Mouse (Mus musculus) intestine, embryonic 16.5 days (tissue): ENCODE results near the gene Esm1. TPM values are rescaled to one million over a fixed set of nuclear protein-coding genes. Genes with fewer than 3 reads are reported as not detected.

Experiments
- ATAC-seq: fragments of 200-750 bp; cut with Nextera tagmentation; 2 replicates; pipeline ENCODE4 v1.8.0; 2017; ENCODE audit warnings: moderate TSS enrichment, moderate library complexity
- H3K27ac ChIP-seq: fragments of 300-500 bp; sonication (generic); 2 replicates; pipeline ENCODE4 v1.5.1; 2014; ENCODE audit warnings: mild to moderate bottlenecking, low read length
- H3K27me3 ChIP-seq: fragments of 300-500 bp; sonication (generic); replicated peaks from 2 replicates; pipeline ENCODE4 v1.6.1; 2014; ENCODE audit warnings: low read length, control low read depth, mixed read lengths; ENCODE audit not compliant: control insufficient read depth, insufficient read depth
- H3K36me3 ChIP-seq: fragments of 300-500 bp; sonication (generic); 2 replicates; pipeline ENCODE4 v1.6.1; 2014; ENCODE audit warnings: low read length, control low read depth; ENCODE audit not compliant: control insufficient read depth, insufficient read depth
- H3K4me1 ChIP-seq: fragments of 300-500 bp; sonication (generic); 2 replicates; pipeline ENCODE4 v1.6.1; 2014; ENCODE audit warnings: low read length, control low read depth, mixed read lengths; ENCODE audit not compliant: control insufficient read depth, insufficient read depth
- H3K4me2 ChIP-seq: fragments of 300-500 bp; sonication (generic); 2 replicates; pipeline ENCODE4 v1.6.1; 2014; ENCODE audit warnings: low read depth, low read length, control low read depth
- H3K4me3 ChIP-seq: fragments of 300-500 bp; sonication (generic); 2 replicates; pipeline ENCODE4 v1.5.1; 2014; ENCODE audit warnings: mild to moderate bottlenecking, low read length
- H3K9ac ChIP-seq: fragments of 300-500 bp; sonication (generic); 2 replicates; pipeline ENCODE4 v1.6.1; 2014; ENCODE audit warnings: low read depth, low read length
- H3K9me3 ChIP-seq: fragments of 300-500 bp; sonication (generic); 2 replicates; pipeline ENCODE4 v1.6.1; 2016; ENCODE audit warnings: low read length, control low read depth; ENCODE audit not compliant: control insufficient read depth
- WGBS: fragments of 180-500 bp; shearing (Covaris S2); extraction: QIAGEN DNeasy Blood & Tissue Kit; methylation state at CpG from one replicate; pipeline ENCODE4 v1.1.7; 2014; 5-methylcytosine and 5-hydroxymethylcytosine counted together
- polyA plus RNA-seq: library from polyadenylated mRNA; unstranded; fragments of >200 nt; fragmentation: Nextera tagmentation; extraction: Ambion mirVana; gene quantifications from 2 replicates; pipeline ENCODE4 v1.2.1, GENCODE M21; 2015

Gene Esm1
- 3.6 and 4.8 TPM in 2 replicates for polyA plus RNA-seq

DNA sequence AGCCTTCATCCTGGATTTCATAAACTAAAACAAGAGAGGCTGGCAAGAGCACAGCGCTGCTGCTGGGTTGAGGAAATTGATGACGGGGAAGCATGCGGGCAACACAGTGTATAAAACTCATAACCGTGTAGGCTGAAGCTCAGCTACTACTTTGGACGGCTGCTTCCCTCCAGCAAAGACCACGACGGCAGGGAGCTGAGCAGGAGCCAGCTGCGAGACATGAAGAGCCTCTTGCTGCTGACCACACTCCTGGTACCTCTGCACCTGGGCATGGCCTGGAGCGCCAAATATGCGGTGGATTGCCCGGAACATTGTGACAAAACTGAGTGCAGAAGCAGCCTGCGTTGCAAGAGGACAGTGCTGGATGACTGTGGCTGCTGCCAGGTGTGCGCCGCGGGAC, at the start of gene Esm1:
TSS of gene Esm1 (plus strand) at position 36 of the 400 bp plus-strand sequence.
- 0 out of 2 replicates have a peak within 1 kb of the TSS, but pooled peaks have one; percentile 16 for H3K4me2 ChIP-seq
- H3K9ac ChIP-seq = no peak within 1 kb of the TSS
- ATAC-seq = no peak

DNA sequence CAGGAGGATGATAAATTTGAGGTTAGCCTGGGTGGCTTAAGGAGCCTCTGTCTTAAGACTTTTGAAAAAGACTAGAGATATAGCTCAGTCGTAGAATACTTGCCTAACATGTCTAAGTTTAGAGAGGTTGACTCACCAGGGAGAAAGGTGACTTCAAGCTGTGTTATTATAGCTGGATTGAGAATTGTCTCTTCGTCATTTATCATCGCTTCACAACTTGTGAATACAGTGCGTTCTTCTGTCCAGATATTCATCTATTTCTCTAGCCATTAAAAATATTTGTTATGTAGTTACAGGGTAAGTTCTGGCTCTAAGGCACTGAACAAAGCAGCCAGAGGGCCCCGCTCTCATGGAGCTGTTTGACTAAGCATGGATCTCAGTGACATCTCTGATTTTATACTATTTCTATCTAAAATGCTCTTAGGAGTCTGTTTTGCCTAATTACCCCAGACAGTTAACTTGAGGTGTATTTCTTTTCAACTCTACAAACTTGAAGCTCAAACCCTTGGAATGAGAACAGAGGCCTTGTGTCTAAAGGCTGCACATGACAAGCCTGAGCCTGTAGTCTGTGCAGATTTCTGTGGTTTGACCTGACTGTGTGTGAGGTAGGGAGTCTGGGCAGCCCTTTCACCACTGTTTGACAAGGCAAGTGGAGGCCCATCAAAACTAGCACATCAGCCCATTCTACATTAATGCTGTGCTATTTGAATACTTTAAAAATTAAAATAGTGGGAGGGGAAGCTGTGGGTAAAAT, 45.0 kb upstream of the Esm1 start:
- Histone ChIP-seq H3K4me2 (no peak overlapping the region), H3K27ac (no peak overlapping the region), H3K4me3 (no peak overlapping the region), H3K9me3 (no peaks in the 10 kb centered on the region), H3K4me1 (peaks cover 3% of the 10 kb centered on the region; the same call in 1 of the 2 replicates), H3K9ac (no peak overlapping the region), H3K36me3 (no peaks in the 10 kb centered on the region), H3K27me3 (no peaks in the 10 kb centered on the region)
- ATAC-seq = no peak
- WGBS = 92% methylated on average over 5 of the region's 5 CpGs

More for the DNA sequence above, at the start of gene Esm1:
- Histone ChIP-seq H3K4me1 (no peaks in the 10 kb centered on the region), H3K27ac (no peak within 1 kb of the TSS), H3K36me3 (no peaks in the 10 kb centered on the region), H3K27me3 (peaks cover 4% of the 10 kb centered on the region; the same call in 1 of the 2 replicates), H3K9me3 (no peaks in the 10 kb centered on the region), H3K4me3 (no peak within 1 kb of the TSS; the same call in 1 of the 2 replicates)
- WGBS = 35% methylated on average over 15 of the region's 15 CpGs

DNA sequence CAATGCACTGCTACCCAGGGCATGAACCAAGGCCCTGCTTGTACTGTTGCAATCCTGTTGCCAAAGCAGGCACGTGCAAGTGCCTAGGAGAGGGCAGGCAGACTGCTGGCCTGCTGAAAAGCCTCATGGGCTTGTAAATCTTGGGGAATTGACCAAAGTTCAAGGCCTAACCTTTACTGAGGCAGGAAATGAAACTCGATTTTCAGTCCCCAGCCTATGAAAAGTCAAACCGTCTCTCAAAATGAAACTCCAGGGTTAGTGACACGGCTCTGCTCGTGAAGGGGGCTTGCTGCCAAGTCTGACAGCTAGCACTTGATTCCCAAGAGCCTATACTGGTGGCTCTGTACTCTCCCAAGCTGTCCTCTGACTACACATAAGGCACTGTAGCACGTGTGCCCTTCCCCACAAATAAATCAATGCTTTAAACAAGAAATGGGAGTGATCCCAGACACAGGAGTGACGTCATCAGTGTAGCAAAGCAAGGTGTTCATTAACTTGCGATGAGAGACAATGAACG, 41.4 kb upstream of the Esm1 start:
- Histone ChIP-seq H3K9ac (no peak overlapping the region), H3K4me3 (no peak overlapping the region), H3K27ac (no peak overlapping the region; the same call in 1 of the 2 replicates), H3K4me2 (0 out of 2 replicates have a peak overlapping the region, but pooled peaks have one; percentile 16), H3K9me3 (no peaks in the 10 kb centered on the region), H3K4me1 (peaks cover 3% of the 10 kb centered on the region; the same call in 1 of the 2 replicates), H3K27me3 (no peaks in the 10 kb centered on the region), H3K36me3 (no peaks in the 10 kb centered on the region)
- peak; percentile 86 for ATAC-seq
- 58% methylated on average over 9 of the region's 9 CpGs for WGBS

DNA sequence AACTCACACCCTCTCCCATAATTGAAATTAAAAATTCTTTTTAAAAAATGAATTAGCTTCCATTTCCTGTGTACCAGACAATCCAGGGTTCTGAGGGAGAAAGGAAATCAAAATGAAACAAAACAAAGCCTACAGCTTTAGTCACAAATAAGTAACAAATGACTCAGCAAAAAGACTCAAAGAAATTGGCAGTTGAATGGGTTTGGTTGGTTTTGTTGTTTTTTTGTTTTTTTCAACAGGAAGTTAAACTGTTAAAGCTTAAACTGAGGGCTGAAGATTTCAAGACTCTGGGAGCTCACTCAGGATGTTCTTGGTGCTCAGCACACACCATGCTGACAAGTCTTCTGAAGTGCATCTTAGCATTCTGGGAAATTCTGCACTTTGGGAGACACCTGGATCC, 39.2 kb upstream of the Esm1 start:
- no peak overlapping the region for H3K9ac ChIP-seq
- no peak overlapping the region for H3K27ac ChIP-seq
- H3K27me3 ChIP-seq = no peaks in the 10 kb centered on the region
- peaks cover 3% of the 10 kb centered on the region; the same call in 1 of the 2 replicates for H3K4me1 ChIP-seq
- H3K9me3 ChIP-seq = no peaks in the 10 kb centered on the region
- no peak for ATAC-seq
- H3K4me2 ChIP-seq = no peak overlapping the region
- no peaks in the 10 kb centered on the region for H3K36me3 ChIP-seq
- no peak overlapping the region for H3K4me3 ChIP-seq

DNA sequence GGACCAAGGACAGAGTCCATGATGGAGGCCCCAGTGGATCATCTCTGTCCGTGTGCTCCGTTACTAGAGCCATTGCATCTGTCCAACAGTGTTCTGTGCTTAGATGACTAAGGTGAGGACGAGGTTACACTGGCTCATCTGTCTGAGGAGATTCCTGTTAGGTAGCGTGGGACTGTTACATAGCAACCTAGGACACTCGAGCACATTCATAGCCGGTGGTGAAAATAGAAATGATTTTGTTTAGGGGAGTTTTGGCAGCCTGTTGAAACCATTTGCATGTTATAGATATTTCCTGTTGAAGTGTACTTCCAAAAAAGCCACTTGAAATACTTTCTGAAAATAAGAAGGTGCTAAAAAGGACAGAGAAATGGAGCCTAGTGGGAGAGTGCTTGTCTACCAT, 35.3 kb upstream of the Esm1 start:
- H3K4me3 ChIP-seq = no peak overlapping the region
- ATAC-seq = no peak

DNA sequence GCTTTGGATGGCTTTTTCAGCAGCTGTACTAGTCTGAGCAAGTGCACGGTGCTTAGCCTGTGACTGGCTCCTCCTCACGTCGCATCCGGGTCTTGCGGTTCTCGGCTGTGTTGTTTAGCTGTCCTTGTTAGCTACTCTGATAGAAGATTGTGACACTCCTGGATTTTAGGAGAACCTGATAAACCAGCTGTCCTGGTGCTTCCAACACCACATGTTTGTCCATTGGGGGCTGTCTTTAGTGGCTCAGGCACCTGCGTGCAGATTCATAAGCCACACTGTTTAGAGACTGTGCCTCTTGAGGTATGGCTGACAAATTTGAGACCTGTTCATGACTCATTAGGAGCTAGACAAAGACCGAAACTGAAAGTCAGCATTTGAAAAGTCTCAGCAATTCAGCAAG, 26.1 kb upstream of the Esm1 start:
- Histone ChIP-seq H3K27me3 (no peaks in the 10 kb centered on the region), H3K4me1 (no peaks in the 10 kb centered on the region), H3K9me3 (no peaks in the 10 kb centered on the region), H3K4me2 (no peak overlapping the region), H3K9ac (no peak overlapping the region), H3K27ac (no peak overlapping the region), H3K4me3 (no peak overlapping the region), H3K36me3 (no peaks in the 10 kb centered on the region)
- no peak for ATAC-seq
- WGBS = 81% methylated on average over 8 of the region's 8 CpGs

More for the DNA sequence above, 35.3 kb upstream of the Esm1 start:
- no peaks in the 10 kb centered on the region for H3K36me3 ChIP-seq
- no peak overlapping the region for H3K27ac ChIP-seq
- no peak overlapping the region for H3K4me2 ChIP-seq
- no peak overlapping the region for H3K9ac ChIP-seq
- 82% methylated on average over 6 of the region's 6 CpGs for WGBS
- no peaks in the 10 kb centered on the region for H3K9me3 ChIP-seq
- no peaks in the 10 kb centered on the region for H3K4me1 ChIP-seq
- H3K27me3 ChIP-seq = no peaks in the 10 kb centered on the region

DNA sequence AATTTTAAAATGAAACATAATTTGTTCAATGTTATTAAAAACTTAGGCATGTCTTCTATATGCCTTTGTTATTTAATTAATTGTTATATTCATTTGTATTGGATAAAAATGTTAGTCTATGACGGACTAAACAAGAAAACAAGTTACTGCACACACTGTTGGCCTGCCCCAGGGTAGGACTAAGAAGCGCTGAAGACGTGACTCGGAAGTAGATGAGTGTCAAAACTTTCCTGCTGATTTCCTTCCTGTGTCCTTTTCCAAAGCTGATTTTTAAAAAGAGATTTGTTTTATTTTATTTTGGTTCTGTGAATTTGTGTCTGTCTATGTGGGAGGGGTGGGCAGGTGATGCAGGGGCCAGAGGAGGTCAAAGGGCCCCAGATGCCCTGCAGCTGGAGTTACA, 25.7 kb upstream of the Esm1 start:
- H3K36me3 ChIP-seq = no peaks in the 10 kb centered on the region
- 88% methylated on average over 4 of the region's 4 CpGs for WGBS
- H3K4me2 ChIP-seq = no peak overlapping the region
- no peak overlapping the region for H3K27ac ChIP-seq
- no peaks in the 10 kb centered on the region for H3K4me1 ChIP-seq
- no peak overlapping the region for H3K9ac ChIP-seq
- no peak for ATAC-seq
- no peak overlapping the region for H3K4me3 ChIP-seq
- H3K27me3 ChIP-seq = no peaks in the 10 kb centered on the region
- no peaks in the 10 kb centered on the region for H3K9me3 ChIP-seq

DNA sequence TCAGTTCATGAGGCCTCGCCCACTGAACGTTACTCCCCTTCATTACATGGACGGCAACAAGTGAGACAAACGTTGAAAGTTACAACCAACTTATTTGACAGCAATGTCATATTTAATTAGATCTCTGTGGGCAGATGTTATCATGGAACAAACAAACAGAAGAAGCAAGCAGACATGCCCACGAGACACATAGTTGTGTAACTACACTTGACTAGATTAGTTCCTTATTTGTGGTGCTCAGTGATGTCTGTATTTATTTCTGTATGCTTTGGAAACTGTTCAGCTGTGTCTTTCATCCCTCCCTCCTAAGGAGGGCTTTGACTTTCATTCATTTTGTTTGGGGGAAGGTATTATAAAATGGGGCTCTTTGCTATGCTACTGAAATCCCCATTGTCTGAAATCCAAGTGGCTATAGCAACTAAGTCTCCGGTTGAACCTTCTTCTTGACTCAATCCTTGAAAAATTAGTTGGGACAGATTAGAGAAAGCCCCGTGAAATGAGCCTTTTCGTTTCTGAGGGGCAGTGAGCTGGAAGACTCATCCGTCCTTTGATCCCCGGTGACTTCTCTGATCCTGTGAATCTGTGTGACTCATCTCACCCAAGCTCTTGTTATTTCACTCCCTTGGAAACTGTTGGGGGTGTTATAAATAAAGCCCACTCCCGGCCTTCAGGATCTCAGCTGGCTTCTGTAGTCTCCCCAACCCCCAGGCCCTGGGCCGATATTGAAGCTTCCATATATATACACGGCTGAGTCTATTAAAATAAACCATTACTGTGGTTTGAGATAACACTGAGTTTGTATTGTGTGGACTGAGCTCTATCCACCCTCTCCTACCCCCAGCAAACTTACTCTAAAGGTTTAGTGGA, 12.4 kb upstream of the Esm1 start:
- no peak for ATAC-seq
- Histone ChIP-seq H3K36me3 (no peaks in the 10 kb centered on the region), H3K27ac (no peak overlapping the region), H3K27me3 (no peaks in the 10 kb centered on the region), H3K9ac (no peak overlapping the region), H3K4me1 (no peaks in the 10 kb centered on the region), H3K4me2 (no peak overlapping the region), H3K9me3 (no peaks in the 10 kb centered on the region), H3K4me3 (no peak overlapping the region)
- whole genome bisulfite sequencing = 63% methylated on average over 13 of the region's 13 CpGs

DNA sequence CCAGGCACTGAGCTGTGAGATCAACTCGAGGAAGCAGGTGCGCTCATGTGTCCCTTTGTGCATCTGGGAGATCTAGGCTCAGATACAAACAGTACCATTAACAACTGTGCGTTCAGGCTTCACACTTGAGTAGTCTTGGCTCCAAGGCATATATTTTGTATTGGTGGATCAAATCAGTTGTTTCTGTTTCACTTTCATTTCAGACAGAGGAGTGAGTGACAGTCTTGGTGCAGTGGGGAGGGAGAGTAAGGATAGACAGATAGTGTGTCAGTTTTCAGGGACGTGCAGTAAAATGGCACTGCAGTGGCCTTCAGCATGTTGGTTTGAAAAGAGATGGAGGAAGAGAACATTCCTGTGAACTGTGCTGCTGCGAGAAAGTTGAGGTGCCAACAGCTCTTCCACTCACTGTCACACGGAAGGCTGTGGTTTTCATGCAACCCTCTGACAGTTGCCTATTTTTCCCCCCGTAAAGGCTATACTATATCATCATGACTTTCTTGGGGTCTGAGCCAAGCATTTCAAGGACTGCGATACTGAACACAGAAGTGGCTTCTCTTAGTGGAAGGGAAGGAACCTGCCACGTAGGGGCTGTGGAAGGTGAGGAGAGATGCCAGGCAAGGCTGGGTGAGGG, 11.5 kb upstream of the Esm1 start:
- no peak for ATAC-seq
- WGBS = 78% methylated on average over 9 of the region's 9 CpGs

More for the DNA sequence above, 11.5 kb upstream of the Esm1 start:
- no peak overlapping the region for H3K27ac ChIP-seq
- H3K4me2 ChIP-seq = no peak overlapping the region
- no peak overlapping the region for H3K4me3 ChIP-seq
- no peaks in the 10 kb centered on the region for H3K36me3 ChIP-seq
- H3K9ac ChIP-seq = no peak overlapping the region
- H3K9me3 ChIP-seq = no peaks in the 10 kb centered on the region
- H3K27me3 ChIP-seq = no peaks in the 10 kb centered on the region
- H3K4me1 ChIP-seq = no peaks in the 10 kb centered on the region
